Mouse (Mus musculus) c-Kit-negative CD71-positive TER-119-positive erythroid progenitor cells, embryonic 14.5 days (primary cell): ENCODE measurements around the gene Gm49391.
"Not testable (repeated sequence)": the region's sequence is repeated elsewhere in the genome, so short reads cannot be mapped to it uniquely, and the experiment has no call there.

Experiments
- DNase-seq: peaks from one replicate; pipeline ENCODE4 v3.0.0-alpha.2; 2013; ENCODE audit warnings: low read depth, low spot score

Gene Gm49391

DNA sequence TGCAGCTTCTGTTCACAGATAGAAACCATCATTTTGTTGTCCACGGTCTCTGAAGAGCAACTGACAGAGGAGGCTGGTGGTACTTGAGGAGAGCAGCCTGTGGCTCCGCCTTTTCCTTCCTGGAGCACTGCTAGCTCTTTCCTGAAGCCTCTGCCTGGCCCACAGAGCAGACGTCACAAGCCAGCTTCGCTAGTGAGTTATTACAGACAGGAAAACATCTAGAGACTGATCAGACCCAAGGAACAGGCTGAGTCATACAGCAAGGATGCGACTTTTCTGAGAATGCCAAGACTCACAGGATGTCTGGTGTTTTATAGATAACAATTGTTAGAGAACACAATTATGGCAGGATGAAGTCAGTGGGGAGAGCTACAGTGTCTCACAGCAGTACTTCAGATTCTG, at the start of gene Gm49391, which contains the start of gene Ctla2a:
Gm49391 (minus strand) TSS at position 72 of the 402 bp plus-strand sequence.
Ctla2a (minus strand) TSS at position 126 of the 402 bp plus-strand sequence.
- no peak for DNase-seq

DNA sequence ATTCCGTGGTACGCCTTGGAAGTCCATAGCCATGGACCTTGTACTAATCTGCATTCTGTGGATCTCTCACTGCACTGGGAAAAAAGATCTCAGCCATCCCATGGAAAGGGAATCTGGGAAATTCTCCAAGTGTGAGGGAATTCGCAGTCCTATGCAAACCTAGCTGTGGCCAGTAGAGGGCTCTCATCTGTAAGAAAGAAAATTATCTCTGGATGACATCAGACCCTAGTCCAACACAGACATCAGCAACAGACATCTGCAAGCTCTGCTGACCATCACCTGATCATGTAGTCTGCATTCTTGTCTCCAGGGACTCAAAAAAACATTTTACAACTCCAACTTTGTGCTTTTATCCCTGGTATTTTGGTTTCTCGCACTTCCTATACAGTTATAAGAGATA, 35.9 kb upstream of the Gm49391 start:
- not testable (repeated sequence) for DNase-seq

DNA sequence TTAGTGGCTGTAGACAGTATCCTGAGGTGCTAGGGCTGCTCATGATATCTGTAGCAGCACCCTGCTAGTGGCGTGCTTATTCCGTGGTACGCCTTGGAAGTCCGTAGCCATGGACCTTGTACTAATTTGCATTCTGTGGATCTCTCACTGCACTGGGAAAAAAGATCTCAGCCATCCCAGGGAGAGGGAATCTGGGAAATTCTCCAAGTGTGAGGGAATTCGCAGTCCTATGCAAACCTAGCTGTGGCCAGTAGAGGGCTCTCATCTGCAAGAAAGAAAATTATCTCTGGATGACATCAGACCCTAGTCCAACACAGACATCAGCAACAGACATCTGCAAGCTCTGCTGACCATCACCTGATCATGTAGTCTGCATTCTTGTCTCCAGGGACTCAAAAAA, 27.6 kb upstream of the Gm49391 start:
- DNase-seq, result not testable (repeated sequence)

DNA sequence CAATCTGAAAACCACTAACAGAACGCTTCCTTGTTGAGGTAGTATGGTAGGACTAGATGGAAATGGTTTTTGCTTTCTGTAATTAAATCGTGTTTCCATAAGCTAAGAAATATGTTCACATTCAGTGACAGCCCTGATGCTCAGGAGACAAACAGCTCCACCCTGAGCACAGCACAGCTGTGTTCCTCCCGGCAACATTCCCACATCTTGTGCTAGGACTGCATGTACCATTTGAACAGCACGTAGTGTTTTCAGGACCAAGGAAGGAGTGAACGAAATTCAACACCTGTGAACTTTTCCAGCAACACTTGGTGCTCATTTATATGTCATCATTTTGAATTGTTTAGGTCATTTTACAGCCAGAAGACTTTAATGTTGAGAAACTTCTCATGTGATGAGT, 25.3 kb upstream of the Gm49391 start:
- DNase-seq, result no peak

- DNase-seq, result not testable (repeated sequence)
Measured at GRCm38 (mm10) chr13:60941884-60942283, 5.5 kb upstream of the Gm49391 start, which contains the start of gene Tpbpa. Tpbpa (minus strand) TSS chr13:60941984.

DNA sequence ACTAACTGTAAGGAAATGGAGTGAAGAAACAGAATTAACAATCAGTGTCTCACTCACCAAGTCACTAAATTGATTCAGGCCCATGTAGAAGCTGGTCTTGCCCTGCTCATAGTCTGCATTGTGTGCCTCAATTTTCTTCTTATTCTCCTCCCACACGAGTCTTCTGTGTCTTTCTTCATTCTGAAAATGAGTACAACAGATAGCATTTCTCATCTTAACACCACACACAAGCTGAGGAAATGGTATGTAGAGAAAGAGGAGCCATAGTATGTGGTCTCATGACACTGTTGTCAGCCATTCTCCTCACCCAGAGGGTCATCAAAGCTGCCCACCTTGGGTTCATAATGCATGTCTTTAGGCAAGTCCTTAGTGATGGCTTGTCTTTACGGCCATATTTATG, 881 bp downstream of the Gm49391 start, which contains the start of gene Gm49393:
Gm49393 (minus strand) TSS at position 101 of the 400 bp plus-strand sequence.
- DNase-seq, result not testable (repeated sequence)

DNA sequence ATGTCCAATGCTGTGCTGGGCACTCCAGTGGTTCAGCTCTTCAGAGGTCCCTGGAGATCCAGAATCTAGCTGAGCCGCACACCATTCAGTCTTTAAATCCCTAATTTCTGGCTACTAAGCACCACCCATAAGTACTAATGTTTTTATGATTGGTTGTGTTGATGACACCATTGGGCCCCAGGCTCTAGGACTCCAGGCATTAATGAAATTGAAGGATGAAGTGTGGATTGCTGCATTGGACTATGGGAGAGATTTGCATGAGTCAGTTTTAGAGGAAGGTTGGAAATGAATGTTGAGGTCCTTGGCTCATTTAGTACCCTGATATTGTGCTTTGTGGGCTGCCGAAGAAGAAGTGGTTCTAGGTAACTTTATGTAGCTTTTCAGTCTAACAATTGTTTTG, 31.6 kb downstream of the Gm49391 start, which contains the start of gene Tpbpb:
Tpbpb (minus strand) TSS at position 101 of the 400 bp plus-strand sequence.
- DNase-seq, result not testable (repeated sequence)

DNA sequence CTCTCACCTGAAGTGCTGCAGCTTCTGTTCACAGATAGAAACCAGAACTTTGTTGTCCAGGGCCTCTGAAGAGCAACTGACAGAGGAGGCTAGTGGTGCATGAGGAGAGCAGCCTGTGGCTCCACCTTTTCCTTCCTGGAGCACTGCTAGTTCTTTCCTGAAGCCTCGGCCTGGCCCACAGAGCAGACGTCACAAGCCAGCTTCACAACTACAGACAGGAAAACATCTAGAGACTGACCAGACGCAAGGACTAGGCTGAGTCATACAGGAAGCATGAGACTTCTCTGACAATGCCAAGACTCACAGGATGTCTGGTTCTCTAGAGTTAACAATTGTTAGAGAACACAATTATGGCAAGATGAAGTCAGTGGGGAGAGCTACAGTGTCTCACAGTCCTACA, 39.0 kb downstream of the Gm49391 start, which contains the start of gene Ctla2b:
Ctla2b (minus strand) TSS at position 120 of the 400 bp plus-strand sequence.
- no peak for DNase-seq

- DNase-seq, result not testable (repeated sequence)
Measured at GRCm38 (mm10) chr13:60896794-60897193, 39.6 kb downstream of the Gm49391 start, which contains the start of gene Gm49392. Gm49392 (minus strand) TSS chr13:60896894.

DNA sequence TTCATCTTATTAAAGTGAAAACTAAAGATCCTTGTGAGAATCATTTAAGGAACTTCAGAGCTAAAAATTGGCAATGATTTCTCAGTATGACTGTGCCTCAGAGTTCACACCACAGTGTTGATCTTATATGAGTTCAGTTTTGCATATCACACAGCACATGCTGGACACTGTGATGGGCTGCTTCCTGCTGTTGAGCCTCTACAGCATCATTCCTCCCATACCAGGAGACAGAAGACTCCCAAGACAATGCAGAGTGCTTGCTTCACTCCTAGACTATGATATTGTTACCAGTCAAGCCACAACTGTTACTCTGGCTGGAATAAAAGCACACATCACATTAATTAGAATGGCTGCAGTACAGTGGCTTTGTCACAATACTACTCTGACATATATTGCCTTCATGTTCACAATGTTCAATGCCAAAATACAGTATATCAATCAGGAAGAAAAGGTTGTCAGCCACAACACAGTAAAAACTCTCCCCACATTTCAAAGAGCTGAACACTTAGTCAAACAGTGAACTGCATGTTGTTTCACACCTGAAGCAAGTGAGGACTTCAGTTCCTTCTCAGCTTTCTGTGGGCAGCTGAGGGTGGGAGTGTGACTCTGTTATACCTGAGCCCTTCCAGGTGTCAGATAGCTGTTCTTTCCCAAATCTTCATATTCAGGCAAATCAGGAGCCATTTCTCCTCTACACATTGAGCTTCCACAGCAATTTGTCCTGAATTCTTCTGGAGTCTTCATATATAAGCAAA, 40.8 kb downstream of the Gm49391 start:
- no peak for DNase-seq

DNA sequence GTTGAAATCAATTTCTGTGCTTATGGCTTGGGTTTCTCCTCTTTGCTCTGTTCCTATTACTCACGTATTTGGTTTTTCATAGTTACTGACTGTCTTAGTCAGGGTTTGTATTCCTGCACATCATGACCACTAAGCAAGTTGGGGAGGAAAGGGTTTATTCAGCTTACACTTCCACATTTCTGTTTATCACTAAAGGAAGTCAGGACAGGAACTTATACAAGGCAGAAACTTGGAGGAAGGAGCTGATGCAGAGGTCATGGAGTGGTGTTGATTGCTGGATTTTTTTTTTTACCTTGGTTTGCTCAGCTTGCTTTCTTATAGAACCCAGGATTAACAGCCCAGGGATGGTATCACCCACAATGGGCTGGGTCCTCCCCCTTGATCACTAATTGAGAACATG, 44.1 kb downstream of the Gm49391 start:
- DNase-seq, result no peak

GRCm38 (mm10) chr13:60864281-60864680, 72.1 kb downstream of the Gm49391 start, which contains the start of gene 4930486L24Rik:
4930486L24Rik (minus strand) TSS chr13:60864475.
- no peak for DNase-seq

- no peak for DNase-seq
Measured at GRCm38 (mm10) chr13:60848241-60849120, 87.9 kb downstream of the Gm49391 start.
